Comparison of ENCODE assay signal across 31 mouse cellular contexts in the genomic region with DNA sequence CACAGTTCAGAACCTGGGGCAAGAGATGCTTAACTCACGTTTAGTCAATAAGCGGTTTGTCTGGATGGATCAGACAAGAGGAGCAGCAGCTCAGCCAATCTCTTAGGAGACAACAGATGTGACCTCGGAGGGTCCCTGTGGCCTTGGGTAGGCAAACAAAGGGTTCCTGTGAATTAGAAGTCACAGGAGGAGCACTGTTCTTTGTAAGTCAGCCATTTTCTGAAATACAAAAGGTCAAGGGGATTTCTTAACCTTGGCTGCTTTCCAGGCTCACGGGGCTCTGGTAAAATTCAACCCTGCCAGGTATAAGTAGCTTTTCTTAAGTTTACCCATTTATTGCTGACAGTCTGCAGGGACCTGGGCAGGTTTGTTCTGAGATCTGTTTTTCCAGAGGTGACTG.
DNase-seq lines count a peak whose midpoint lies in the region; ATAC-seq and TF ChIP-seq lines count a peak whose summit lies in the region.
"Had no signal": no experiment of that assay in that cellular context is flagged by ENCODE, and none has a peak within 500 bp of the region (broad histone marks: within the 10 kb centered on the region; RNA-seq: fewer than 3 reads in every experiment).

No protein-coding gene starts in this region.

- no peaks in the 10 kb centered on the region for H3K27me3 ChIP-seq in hindbrain, embryonic 11.5 days (ENCODE audit: control insufficient read depth, insufficient read depth, low read length)
- H3K27me3 ChIP-seq in hindbrain, postnatal 0 days (ENCODE audit: insufficient read depth, low read length) = no peaks in the 10 kb centered on the region
- H3K27me3 ChIP-seq: embryonic facial prominence, embryonic 13.5 days; heart, embryonic 15.5 days; hindbrain, embryonic 15.5 days; kidney, embryonic 15.5 days; liver, embryonic 15.5 days; lung, embryonic 15.5 days; neural tube, embryonic 13.5 days; stomach, embryonic 15.5 days had no signal

- H3K4me1 ChIP-seq in hindbrain, embryonic 11.5 days (replicated peaks; ENCODE audit: control insufficient read depth, insufficient read depth, low read length) = no peaks in the 10 kb centered on the region
- H3K4me1 ChIP-seq in hindbrain, postnatal 0 days (ENCODE audit: insufficient read depth, low read length) = no peaks in the 10 kb centered on the region
- H3K4me1 ChIP-seq: embryonic facial prominence, embryonic 13.5 days; heart, embryonic 10.5 days; heart, embryonic 15.5 days; hindbrain, embryonic 15.5 days; liver, embryonic 15.5 days; lung, embryonic 15.5 days; stomach, embryonic 15.5 days had no signal

- peak; percentile 29 for DNase-seq in hindbrain, embryonic 11.5 days (ENCODE audit: low spot score)
- no peak for DNase-seq in hindbrain, postnatal 0 days (ENCODE audit: low spot score)
- DNase-seq in ES-CJ7 (ENCODE audit: low read depth, low spot score) (peak; percentile 68), R1 (ENCODE audit: low read depth, low spot score) (peak; percentile 78)
- peak; percentile 37 for DNase-seq in mesoderm, embryonic 11.5 days (ENCODE audit: low read depth, low spot score)
- no peak for DNase-seq in Muller cell, postnatal 12 days (ENCODE audit: inconsistent ontology term)
- no peak for DNase-seq in spleen, postnatal 4 days (ENCODE audit: low spot score in 2 of 2)
- DNase-seq: adrenal gland, postnatal 14 days; cerebellum, adult 11-12 months; cerebellum, postnatal 10 days; gastrocnemius, postnatal 14 days; heart, postnatal 36 days; kidney, adult 18-20 months; kidney, postnatal 25 days; right cerebral cortex, postnatal 14 days had no signal

- H3K4me3 ChIP-seq in hindbrain, embryonic 11.5 days (ENCODE audit: low read depth, low read length) = no peak overlapping the region
- no peak overlapping the region for H3K4me3 ChIP-seq in hindbrain, postnatal 0 days (ENCODE audit: low read length)
- H3K4me3 ChIP-seq: embryonic facial prominence, embryonic 13.5 days; erythroblast, embryonic 14.5 days; heart, embryonic 10.5 days; heart, embryonic 15.5 days; hindbrain, embryonic 15.5 days; kidney, embryonic 15.5 days; layer of hippocampus, adult 2 months; left cerebral cortex, adult 2 months; limb, embryonic 12.5 days; liver, embryonic 15.5 days; lung, embryonic 15.5 days; neural tube, embryonic 13.5 days; stomach, embryonic 15.5 days had no signal

- WGBS in hindbrain, embryonic 11.5 days = 9% methylated on average over 4 of the region's 4 CpGs
- 36% methylated on average over 4 of the region's 4 CpGs for WGBS in hindbrain, postnatal 0 days

- no peaks in the 10 kb centered on the region for H3K9me3 ChIP-seq in hindbrain, embryonic 11.5 days (ENCODE audit: control insufficient read depth, low read length)
- H3K9me3 ChIP-seq in hindbrain, postnatal 0 days (ENCODE audit: low read length) = no peaks in the 10 kb centered on the region
- H3K9me3 ChIP-seq: embryonic facial prominence, embryonic 13.5 days; heart, embryonic 10.5 days; heart, embryonic 15.5 days; hindbrain, embryonic 15.5 days; kidney, embryonic 15.5 days; limb, embryonic 12.5 days; liver, embryonic 15.5 days; lung, embryonic 15.5 days; neural tube, embryonic 13.5 days; stomach, embryonic 15.5 days had no signal

- no peak for TF ChIP-seq CTCF in hindbrain, postnatal 0 days (IDR thresholded peaks at IDR 0.05; ENCODE audit: low read depth)

- H3K36me3 ChIP-seq in hindbrain, embryonic 11.5 days (ENCODE audit: control insufficient read depth, insufficient read depth, low read length) = no peaks in the 10 kb centered on the region
- H3K36me3 ChIP-seq in hindbrain, postnatal 0 days (ENCODE audit: insufficient read depth, low read length) = no peaks in the 10 kb centered on the region
- H3K36me3 ChIP-seq: embryonic facial prominence, embryonic 13.5 days; heart, embryonic 10.5 days; heart, embryonic 15.5 days; hindbrain, embryonic 15.5 days; kidney, embryonic 15.5 days; limb, embryonic 12.5 days; liver, embryonic 15.5 days; lung, embryonic 15.5 days; neural tube, embryonic 13.5 days; stomach, embryonic 15.5 days had no signal

- 0 out of 2 replicates have a peak, but pooled peaks have one; percentile 38 for ATAC-seq in hindbrain, embryonic 11.5 days (ENCODE audit: low FRiP score)
- no peak for ATAC-seq in hindbrain, postnatal 0 days
- ATAC-seq: CD4-positive, CD25-positive, alpha-beta regulatory T cell, adult 4 months; forebrain, embryonic 16.5 days had no signal

- H3K9ac ChIP-seq in hindbrain, embryonic 11.5 days (ENCODE audit: low read depth, low read length) = no peak overlapping the region
- H3K9ac ChIP-seq in hindbrain, postnatal 0 days (replicated peaks; ENCODE audit: low read length) = no peak overlapping the region
- H3K9ac ChIP-seq: embryonic facial prominence, embryonic 13.5 days; heart, embryonic 15.5 days; hindbrain, embryonic 15.5 days; kidney, embryonic 15.5 days; limb, embryonic 12.5 days; liver, embryonic 15.5 days; lung, embryonic 15.5 days; neural tube, embryonic 13.5 days; stomach, embryonic 15.5 days had no signal

- no peak overlapping the region for H3K27ac ChIP-seq in hindbrain, embryonic 11.5 days (ENCODE audit: low read depth, low read length)
- no peak overlapping the region for H3K27ac ChIP-seq in hindbrain, postnatal 0 days
- H3K27ac ChIP-seq: embryonic facial prominence, embryonic 13.5 days; heart, embryonic 10.5 days; heart, embryonic 15.5 days; hindbrain, embryonic 15.5 days; kidney, embryonic 15.5 days; layer of hippocampus, adult 2 months; left cerebral cortex, adult 2 months; limb, embryonic 12.5 days; liver, embryonic 15.5 days; lung, embryonic 15.5 days; macrophage; neural tube, embryonic 13.5 days; stomach, embryonic 15.5 days had no signal

- no peak overlapping the region for H3K4me2 ChIP-seq in hindbrain, embryonic 11.5 days (replicated peaks; ENCODE audit: low read depth, low read length)
- no peak overlapping the region for H3K4me2 ChIP-seq in hindbrain, postnatal 0 days (ENCODE audit: low read depth, low read length)
- H3K4me2 ChIP-seq: embryonic facial prominence, embryonic 13.5 days; heart, embryonic 15.5 days; hindbrain, embryonic 15.5 days; kidney, embryonic 15.5 days; limb, embryonic 12.5 days; liver, embryonic 15.5 days; lung, embryonic 15.5 days; neural tube, embryonic 13.5 days; stomach, embryonic 15.5 days had no signal

Comparison
In these comparisons a context has a peak if more than half of its experiments do, and no peak if none do; other contexts are left out.
1. DNase-seq: peak in hindbrain, embryonic 11.5 days (single experiment), ES-CJ7 (single experiment), R1 (single experiment) and mesoderm, embryonic 11.5 days (single experiment); none in hindbrain, postnatal 0 days (single experiment), Muller cell, postnatal 12 days (single experiment) and spleen, postnatal 4 days (0 of 2).